Mouse (Mus musculus) layer of hippocampus, postnatal 10 days (tissue): ENCODE data around the gene Serinc3. TPM values are rescaled to one million over a fixed set of nuclear protein-coding genes. Genes with fewer than 3 reads are reported as not detected.

Source experiments
- DNase-seq, 2 experiments: peaks; one replicate each; pipeline ENCODE4 v3.0.0; 2021; ENCODE audit warnings: low spot score in 2 of 2
- total RNA-seq, 2 experiments: library from RNA; stranded (reverse); gene quantifications; 2 replicates each; pipeline ENCODE4 v1.2.3; 2021

The Serinc3 gene
- total RNA-seq, 2 experiments from 2014 or later: 168 to 196 TPM

DNA sequence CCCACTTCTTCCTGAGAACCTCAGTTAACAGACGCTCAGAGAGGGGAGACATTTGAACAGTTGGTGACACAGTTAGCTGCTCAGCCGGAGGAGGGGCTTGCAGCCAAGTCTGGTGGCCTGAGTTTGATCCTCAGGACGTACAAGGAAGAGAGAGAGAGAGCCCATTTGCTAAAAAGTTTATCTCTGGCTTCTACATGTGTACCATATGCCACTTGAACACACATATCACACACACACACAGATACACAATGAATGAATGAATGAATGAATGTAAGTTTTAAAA, 48.1 kb downstream of the Serinc3 start:
- DNase-seq: no peak

GRCm38 (mm10) chr2:163596057-163596872, 48.7 kb downstream of the Serinc3 start:
- DNase-seq: no peak

DNA sequence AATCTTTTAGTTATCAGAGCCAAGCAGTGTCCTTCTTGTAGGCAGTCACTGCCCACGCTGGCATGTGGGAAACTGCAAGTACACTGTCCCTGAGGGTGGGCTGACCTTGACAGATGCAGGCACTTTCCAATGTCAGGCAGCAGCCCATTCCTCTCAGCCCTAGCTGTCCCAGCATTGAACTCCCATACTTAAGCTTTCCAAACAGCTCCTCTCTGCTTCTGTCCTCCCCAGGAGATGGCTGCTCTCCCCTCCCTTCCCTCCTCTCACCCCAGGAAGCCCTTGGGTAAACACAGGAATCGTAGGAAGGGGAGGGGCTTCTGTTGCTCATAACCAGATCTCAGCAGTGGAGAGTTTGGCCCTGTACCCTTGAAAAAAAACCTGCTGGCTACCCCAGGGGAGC, 49.8 kb downstream of the Serinc3 start:
- DNase-seq: no peak

- DNase-seq: no peak
Measured at GRCm38 (mm10) chr2:163593636-163594282, 51.2 kb downstream of the Serinc3 start.

- DNase-seq: peak; percentile 35 to 43
Measured at GRCm38 (mm10) chr2:163592084-163592483, 52.8 kb downstream of the Serinc3 start.

GRCm38 (mm10) chr2:163590996-163591395, 53.9 kb downstream of the Serinc3 start:
- no peak for DNase-seq

- DNase-seq: no peak
Measured at GRCm38 (mm10) chr2:163590211-163590610, 54.7 kb downstream of the Serinc3 start.

- DNase-seq: no peak
Measured at GRCm38 (mm10) chr2:163587506-163587905, 57.4 kb downstream of the Serinc3 start.

GRCm38 (mm10) chr2:163586384-163587261, 58.3 kb downstream of the Serinc3 start:
- DNase-seq: peak; percentile 66 to 75

DNA sequence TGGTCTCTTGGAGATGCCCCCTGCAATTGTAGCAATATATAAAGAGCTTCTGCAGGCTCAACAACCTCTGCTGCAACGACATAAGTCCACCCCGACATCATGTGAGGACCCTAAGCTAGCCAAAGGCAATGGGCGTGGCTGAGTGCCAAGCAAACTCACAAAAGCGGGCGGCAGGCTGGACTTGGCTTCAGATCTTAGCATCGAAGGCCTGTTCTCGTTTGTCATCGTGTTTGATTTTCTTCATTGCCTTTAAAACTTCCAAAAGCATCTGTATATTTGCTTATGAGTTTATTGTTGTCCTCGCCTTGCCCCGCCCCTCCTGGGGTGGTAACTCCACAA, 60.9 kb downstream of the Serinc3 start:
- peak in 1 of 2 experiments; percentile 24 for DNase-seq

DNA sequence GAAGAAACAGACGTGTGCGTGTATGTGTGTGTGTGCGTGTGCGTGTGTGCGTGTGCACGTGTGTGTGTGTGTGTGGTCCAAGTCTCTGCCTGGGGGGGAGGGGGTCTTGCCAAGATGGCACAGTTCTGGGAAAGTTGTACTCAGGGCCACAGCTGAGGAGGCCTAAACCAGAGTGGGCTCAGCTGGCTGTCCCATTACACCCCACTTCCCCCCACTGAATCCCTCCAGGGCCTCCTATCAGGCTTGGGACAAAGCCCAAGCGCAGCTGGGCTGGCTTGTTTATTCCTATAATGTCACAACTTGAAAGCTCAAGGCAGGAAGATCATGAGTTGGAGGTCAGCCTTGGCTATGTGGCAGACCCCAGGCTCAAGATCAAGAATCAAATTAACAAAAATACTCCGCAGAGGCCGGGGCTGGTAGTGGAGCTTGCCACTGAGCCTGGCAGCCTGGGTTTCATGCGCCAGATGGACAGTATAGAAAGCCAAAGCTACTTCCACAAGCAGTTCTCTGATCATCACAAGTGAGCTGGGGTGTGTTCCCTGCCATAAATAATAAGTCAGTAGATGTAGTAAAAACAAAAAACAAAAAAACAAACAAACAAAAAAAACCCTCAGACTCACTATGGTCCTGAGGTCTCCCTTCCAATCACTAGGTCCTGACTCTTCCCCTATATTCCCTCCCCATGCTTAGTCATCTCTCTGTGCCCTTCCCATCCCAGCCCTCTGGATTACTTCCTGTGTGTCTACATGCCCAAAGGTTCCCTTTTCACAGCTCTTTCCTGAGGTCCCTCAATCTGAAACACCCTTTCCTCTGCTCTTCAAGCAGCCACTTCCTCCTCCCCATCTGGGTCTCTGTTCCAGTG, 61.5 kb downstream of the Serinc3 start:
- peak in 1 of 2 experiments; percentile 26 for DNase-seq

GRCm38 (mm10) chr2:163580069-163580945, 64.6 kb downstream of the Serinc3 start:
- DNase-seq: no peak

- no peak for DNase-seq
Measured at GRCm38 (mm10) chr2:163577986-163578385, 66.9 kb downstream of the Serinc3 start.

GRCm38 (mm10) chr2:163575248-163575647, 69.7 kb downstream of the Serinc3 start:
- no peak for DNase-seq

GRCm38 (mm10) chr2:163574321-163574720, 70.6 kb downstream of the Serinc3 start:
- DNase-seq: no peak

Other genes with a start within 250 kb of the Serinc3 start
- 1 to 10 TPM in 1 of 2 experiments, under 1 TPM in 1; 0.78 to 1.0 TPM for gene Jph2, start 247.1 kb downstream of the Serinc3 start, total RNA-seq
- gene Oser1, start 220.4 kb downstream of the Serinc3 start, total RNA-seq: 10 to 100 TPM; 16.7 to 18.8 TPM
- 100 to 1,000 TPM in 1 of 2 experiments, 10 to 100 TPM in 1; 89.7 to 103 TPM for gene Gdap1l1, start 206.7 kb downstream of the Serinc3 start, total RNA-seq
- 10 to 100 TPM; 17.9 to 18.8 TPM for gene Fitm2, start 172.5 kb downstream of the Serinc3 start, total RNA-seq
- under 1 TPM; 0.51 to 0.55 TPM for gene R3hdml, start 152.8 kb downstream of the Serinc3 start, total RNA-seq
- not detected for gene Hnf4a, start 138.3 kb downstream of the Serinc3 start, total RNA-seq
- 10 to 100 TPM; 51.4 to 51.8 TPM for gene Ttpal, start 42.8 kb downstream of the Serinc3 start, total RNA-seq
- 10 to 100 TPM; 75.4 to 87.8 TPM for gene Pkig, start 13.3 kb upstream of the Serinc3 start, total RNA-seq
- gene Ada, start 105.1 kb upstream of the Serinc3 start, total RNA-seq: 1 to 10 TPM; 3.0 to 3.3 TPM
- gene Ccn5, start 175.7 kb upstream of the Serinc3 start, total RNA-seq: under 1 TPM in 1 of 2 experiments, not detected in 1; 0.27 TPM
- gene Kcnk15, start 208.5 kb upstream of the Serinc3 start, total RNA-seq: not detected